Mouse (Mus musculus): ENCODE measurements around the gene Sergef. TPM values are rescaled to one million over a fixed set of nuclear protein-coding genes. Genes with fewer than 3 reads are reported as not detected.
"Not testable (repeated sequence)": the region's sequence is repeated elsewhere in the genome, so short reads cannot be mapped to it uniquely, and the experiment has no call there.

Gene Sergef
- polyA plus RNA-seq (2017; shearing (Covaris generic)), result 10 to 100 TPM; 17.1 to 20.4 (median 18.8) TPM

DNA sequence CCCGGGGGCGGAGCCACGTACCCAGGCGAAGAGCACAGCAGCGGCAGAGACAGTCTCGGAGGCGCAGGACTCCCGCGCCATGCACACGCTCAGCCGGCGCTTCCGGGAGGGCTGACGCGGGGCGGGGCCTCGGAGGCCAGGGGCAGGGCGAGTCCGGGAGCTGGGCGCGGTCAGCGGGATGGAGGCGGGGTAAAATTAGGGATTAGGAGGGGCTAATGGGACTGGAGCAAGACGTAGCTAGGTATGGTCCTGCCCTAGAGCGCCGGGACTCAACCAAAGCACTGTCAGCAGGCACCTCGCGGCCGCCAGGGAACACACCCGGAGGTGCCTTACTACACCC is at the start of gene Sergef:
Sergef (minus strand) TSS at position 116 of the 340 bp plus-strand sequence.
- ATAC-seq, result peak; percentile 94

DNA sequence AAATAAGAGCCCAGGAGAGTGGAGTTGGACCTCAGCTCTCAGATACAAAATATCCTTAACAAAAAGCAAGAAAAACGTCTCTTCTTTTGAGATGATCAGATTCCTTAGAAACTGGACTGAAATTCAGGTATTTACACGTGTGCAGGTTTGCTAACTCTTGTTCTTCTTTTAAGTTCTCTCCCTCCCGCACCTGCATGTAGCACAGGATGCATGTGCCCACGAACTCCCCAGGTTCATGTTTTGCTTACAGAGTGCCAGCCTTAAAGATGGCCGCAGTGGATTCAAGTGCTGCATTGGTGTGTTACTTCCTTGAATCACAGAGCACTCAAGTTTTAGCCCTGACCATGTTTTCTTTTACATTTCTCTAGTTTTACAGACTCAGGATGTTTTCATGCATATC is 47.2 kb upstream of the Sergef start:
- ATAC-seq, result no peak

DNA sequence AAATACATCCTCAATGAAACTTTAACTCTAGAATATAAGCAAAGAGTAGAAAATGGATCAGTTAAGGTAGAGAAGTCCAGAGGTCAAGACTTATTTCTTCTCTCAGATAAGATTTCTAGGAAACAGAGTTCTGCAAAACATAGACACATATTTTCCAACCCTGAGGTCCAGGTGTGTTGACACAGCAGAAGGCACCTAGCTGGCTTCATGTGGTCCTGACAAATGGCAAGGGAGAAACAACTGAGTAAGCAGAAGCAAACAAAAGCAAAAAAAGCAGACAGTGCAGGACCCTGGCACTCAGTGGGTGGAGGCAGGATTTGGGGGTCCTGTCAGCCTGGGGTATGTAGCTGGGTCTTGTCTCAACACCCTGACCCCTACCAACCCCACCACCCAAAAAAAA is 41.1 kb upstream of the Sergef start:
- ATAC-seq, result no peak

DNA sequence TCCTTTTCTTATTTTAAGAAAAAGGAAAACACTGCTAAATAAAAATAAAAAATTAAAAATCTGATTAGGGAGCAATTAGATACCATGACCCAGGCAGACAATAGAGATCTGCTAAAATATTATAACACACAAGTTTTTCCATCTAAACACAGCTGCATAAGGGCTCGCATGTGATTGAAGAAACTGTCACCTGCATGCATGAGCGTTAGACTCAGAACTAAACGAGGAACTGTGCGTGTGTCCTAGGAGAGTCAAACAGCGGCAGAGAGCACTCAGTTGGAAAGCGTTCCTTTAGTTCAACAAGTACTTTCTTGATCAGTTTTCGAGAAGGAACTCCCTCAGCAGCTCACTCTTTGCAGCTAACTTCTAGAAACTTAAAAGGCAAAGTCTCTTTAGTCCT is 39.4 kb upstream of the Sergef start:
- ATAC-seq, result not testable (repeated sequence)

DNA sequence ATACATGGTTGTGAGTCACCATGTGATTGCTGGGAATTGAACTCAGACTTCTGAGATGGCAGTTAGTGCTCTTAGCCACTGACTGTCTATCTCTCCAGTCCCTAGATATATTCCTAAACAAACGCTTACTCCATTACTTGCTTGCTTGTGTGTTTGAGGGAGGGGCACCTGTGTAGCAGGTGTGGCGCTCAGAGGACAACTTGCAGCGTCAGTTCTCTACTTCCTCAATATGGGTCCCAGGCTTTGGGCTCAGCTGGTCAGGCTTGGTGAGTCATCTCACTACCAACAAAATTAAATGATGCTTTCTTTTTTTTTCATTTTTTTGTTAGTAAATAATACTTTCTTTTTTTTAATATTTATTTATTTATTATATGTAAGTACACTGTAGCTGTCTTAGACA is 38.8 kb upstream of the Sergef start:
- ATAC-seq, result no peak

DNA sequence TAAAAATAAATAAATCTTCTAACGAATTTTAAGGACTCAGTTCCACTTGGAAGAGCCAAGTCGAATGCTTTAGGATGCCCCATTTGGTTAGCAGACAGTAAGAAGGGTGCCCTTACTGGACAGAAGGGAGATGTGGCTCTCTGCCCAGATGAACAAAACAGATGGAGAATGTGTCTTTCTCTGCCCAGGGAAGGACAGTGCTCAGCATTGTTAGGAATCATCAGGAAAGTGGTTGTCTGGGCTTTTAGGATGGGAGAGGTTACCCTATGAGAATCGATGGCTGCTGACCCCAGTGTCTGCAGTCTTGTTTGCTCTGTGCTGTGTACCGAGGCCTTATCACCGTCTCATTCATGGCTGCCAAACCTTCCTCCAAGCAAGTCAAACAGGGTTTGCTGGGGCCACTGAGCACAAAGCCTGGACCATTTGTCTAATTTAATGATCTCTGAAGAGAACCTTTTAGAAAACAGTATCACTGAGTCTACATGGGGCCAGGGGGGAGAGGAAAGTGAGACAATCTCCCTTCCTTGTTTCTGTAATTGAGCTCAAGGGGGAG is 37.3 kb upstream of the Sergef start:
- ATAC-seq, result no peak

DNA sequence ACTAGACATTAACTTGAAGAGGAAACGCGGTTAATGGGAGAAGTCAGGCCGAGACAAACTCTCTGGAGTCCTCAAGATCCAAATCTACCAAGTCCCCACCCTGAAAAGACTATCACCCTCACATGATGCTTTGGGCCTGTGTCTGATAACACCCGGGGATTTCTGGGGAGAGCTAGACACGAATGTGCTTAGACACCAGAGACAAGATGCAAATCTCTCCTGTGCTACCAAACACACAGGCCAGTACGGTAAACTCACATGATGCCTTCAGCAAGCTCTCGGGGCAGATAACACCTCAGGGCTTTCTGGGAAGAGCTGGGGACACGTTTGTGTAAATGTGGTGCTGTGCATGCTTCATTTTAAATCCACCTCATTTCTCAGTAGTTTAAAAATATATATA is 36.3 kb upstream of the Sergef start:
- no peak for ATAC-seq

DNA sequence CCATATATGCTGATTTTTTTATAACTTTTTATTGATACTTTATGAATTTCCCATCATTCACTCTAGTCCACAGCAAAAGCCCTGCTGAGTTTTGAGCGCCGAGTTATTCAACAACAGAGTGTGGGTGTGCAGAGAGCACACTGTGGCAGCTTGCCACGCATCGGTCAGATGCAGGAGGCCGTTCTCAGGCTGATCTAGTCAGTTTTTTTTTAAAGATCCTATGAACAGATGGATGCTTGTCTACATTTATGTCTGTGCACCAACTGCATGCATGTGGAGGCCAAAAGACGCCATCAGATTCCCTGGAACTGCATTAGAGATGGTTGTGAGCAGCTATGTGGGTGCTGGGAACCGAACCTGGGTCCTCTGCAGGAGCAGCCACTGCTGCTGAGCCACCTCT is 35.5 kb upstream of the Sergef start:
- ATAC-seq, result no peak

DNA sequence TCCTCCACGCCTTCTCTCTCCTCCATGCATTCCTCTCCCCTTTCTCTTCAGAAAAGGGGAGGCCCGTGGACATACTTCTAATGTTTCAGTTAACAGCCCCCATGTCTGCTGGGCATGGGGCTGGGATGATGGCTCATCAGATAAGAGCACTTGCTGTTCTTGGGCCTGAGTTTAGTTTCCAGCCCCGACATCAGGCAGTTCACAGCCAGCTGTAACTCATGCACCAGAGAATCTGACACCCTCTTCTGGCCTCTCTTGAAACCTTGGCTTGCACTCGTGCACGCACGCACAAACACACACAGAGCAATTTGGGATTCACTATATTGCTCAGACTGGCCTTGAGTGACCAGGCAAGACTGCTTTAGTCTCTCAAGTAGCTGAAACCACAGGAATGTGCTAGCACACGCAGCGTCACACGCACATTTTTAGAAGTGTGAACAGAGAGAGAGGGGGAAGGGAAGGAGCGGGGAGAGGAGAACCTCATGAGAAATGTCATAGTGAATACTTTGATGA is 32.6 kb upstream of the Sergef start, which contains the start of gene Tph1:
Tph1 (minus strand) TSS at position 378 of the 513 bp plus-strand sequence.
- no peak for ATAC-seq

DNA sequence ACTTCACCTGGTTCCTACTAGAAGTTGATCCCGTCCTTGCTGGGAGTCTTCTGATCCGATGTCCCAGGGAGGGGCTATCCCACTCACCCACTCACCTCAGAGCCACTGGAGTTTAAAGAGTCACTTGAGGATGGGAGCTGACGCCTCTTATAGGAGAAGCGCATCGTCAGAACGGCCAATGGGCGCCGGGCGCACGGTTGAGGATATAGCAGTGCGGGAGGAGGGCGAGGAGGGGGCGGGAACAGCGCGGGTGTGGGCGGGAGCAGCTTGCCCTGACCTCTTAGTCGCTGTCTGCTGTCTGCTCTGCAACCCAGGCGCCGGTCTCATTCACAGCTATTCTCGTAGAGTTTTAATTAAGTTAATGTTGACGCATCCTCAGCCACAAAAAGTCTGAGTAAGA is 27.6 kb upstream of the Sergef start:
- no peak for ATAC-seq

DNA sequence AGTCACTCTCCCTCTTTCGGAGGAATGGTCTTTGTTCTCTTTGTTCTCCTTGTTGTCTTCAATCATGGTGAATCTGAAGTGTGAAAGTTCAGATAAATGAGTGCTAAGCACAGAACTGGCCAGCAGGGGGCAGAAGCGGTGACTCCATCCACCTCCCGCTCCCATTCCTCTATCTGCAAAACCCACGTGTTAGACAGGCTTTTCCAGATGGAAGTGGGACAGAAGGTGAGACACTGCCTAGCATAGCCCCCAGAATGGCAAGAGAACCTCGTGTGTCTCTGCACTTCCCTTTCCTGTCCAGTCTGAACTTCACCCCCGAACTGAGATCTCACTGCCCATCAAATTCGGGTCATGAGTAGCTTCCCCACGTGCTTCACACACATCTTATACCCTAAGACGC is 25.6 kb upstream of the Sergef start:
- ATAC-seq, result no peak

DNA sequence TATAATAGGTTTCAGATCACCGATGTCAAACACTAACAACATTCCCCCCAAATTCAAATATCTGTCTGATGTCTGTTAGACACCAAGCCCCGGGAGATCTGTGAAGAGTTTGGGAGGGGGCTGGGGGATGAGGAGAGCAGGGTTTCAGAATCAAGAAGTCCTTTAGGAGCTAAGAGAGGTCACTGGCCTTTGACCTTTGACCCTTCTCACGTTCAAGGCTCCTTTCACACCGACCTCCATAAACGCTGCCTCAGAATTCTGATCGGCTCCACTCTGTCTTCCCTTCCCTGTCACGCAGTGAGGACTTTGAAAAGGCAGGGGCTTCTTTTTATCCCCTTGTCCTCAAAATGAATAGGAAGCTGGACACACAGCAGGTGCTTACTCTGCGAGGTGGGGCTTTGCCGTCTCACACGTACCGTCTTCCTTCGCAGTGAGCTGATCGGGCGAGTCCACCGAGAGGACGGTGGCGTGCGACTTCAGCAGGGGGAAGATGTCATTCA is 22.0 kb upstream of the Sergef start:
- no peak for ATAC-seq

DNA sequence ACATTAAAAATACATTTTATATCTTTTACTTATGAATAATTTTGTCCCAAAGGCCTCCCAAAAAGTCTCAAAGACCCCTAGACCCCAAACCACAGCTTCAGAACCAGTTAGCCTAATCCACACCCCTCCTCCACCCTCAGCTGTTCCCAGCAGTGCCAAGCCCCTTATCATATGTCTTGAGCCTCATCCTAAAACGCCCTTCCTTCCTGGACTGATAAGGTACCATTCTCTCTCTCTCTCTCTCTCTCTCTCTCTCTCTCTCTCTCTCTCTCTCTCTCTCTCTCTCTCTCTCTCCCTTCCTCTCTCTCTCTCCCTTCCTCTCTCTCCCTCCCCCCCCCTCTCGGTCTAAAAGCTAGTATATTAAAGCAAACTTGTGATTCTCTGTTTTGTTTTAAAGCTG is 12.7 kb upstream of the Sergef start:
- ATAC-seq, result no peak

DNA sequence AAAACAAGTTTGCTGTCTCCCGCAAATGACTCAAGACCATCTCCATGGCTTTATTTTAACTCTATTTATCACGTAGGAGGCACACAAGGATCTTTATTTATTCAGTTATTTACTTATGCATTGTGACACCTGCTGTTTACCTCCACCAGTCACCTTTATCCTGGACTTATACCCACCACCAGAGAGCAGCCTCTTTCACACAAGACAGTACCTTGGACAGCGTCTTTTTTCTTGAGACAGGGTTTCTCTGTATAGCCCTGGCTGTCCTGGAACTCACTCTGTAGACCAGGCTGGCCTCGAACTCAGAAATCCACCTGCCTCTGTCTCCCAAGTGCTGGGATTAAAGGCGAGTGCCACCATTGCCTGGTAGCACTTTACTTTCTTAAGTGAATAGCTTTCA is 10.6 kb upstream of the Sergef start:
- ATAC-seq, result not testable (repeated sequence)

DNA sequence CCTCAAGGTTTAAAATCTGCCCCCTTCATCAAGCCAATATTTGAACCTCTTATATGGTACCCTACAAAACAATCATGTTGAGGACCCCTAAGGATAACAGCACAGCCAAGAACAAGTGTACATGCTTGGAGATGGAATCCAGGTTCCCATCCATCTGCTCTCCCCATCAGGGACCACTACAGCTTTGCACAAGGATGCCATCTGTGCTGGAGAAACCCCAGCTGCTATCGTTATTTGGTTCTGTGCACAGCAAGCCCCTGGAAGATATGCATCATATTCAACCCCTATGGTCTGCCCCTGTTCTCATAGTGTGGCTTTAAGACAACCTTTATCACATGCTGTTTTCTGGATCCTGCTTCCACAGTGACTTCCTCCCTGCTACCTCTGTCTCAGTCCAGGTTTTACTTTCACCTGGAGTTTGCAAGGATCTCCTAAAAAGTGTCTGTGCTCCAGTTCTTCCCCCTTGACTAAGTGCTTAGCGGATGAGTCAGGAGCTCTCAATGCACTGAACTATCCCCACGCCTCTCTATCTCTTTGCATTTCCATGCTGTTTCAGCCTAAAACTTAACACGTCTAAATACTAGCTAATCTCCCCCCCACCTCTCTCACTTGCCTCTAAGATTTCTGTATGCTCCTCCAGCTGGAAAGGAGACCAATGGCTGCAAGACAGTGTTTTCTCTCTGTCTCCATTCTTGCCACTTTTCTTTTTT is 9.0 kb upstream of the Sergef start:
- no peak for ATAC-seq

DNA sequence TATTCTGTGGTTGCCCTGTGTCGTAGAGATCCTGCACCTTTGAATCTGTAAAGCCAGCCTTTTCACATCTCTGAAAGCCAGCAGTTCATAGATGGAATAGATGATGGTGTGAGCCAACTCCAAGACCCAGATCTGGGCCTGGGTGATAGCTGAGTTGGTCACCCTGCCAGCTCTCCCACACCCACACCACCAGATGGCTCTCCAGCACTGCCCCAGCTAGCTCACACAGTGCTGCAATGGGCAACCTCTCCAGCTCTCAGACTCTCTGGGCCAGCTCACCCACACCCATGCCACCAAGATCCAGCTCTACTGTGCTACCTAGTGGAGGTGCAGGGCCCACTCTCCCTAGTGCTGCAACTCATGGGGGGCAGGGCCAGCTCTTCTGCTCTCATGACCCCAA is 3.6 kb upstream of the Sergef start:
- no peak for ATAC-seq

DNA sequence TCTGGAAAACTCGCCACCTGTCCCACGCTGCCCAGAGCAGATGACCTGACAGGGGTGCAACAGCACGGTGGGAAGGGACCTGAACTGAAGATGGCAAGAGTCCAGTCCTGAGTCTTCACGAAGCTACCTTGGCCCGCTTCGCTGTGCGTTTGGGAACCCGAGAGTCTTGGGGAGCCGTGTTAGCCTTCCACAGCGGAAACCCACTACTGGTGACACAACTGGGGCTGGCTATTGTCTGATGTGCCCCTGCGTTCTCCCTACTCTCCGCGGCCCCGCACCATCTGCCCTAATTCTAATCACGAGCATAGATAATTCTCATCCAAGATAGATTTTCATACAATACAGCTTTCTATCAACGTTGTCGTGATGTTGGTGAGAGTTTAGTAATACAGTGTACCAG is 455 bp upstream of the Sergef start:
- ATAC-seq, result peak; percentile 21

DNA sequence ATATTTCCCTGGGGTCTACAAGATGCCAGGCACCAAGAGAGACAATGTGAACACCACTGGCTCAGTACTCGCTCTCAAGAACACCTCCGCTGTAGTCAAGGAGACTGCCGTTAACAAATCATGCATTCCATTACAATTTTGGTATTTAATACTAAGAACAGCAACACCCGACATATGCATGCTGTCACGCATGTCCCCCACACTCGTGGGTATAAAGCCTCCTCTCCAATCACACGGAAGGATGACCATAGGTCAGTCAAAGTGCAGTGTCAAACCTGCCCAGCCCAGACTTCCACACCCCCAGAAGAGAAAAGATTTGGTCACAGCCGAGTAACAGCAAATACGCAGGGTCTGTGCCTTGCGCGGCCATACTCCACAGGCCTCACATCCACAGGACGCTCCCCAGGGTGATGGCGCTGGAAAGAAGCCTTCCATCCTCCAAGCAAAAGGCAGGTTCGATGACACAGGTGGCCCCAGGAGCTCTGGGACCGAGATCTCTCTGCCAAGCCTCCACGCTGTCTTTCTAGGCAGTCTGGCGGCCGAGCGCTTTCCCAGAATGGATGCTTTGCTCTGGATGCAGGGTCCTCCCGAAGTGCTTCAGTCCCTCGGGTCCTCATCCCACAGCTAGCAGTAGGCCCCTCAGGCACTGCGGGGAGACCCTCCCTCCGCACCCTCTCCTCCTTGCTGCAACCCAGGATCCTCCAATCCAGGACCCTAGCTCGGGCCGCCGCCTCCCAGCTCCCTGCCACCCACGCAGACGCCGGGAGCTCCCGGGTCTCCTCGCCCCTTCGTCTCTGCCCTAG is 517 bp downstream of the Sergef start:
- ATAC-seq, result peak; percentile 5

DNA sequence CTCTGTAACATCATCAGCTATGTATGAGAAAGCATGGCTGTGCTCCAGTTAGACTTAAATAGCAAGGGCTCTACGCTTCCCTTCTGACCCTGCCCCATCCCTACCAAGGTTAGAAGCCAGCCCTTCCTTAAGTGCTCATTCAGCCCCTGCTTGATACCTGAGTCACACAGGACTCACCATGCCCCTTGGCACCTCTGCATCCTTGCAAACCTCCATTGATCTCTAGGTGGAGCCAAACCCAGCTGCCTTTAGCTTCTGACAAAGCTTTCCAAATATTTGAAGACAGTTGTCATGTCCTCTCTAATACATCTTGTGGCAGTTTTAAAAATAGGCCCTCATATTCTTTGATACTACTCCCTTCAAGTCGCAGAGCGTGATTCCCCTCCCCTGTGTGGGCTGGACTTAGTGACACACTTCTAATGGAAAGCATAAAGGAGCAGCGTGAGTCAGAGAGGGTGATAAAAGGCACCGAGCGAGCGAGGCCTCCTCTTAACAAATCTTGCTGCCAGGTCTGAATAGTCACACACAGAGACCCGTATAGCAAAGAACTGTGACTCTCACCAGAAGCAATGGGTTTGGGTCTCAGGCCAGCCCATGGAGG is 11.1 kb downstream of the Sergef start:
- no peak for ATAC-seq

DNA sequence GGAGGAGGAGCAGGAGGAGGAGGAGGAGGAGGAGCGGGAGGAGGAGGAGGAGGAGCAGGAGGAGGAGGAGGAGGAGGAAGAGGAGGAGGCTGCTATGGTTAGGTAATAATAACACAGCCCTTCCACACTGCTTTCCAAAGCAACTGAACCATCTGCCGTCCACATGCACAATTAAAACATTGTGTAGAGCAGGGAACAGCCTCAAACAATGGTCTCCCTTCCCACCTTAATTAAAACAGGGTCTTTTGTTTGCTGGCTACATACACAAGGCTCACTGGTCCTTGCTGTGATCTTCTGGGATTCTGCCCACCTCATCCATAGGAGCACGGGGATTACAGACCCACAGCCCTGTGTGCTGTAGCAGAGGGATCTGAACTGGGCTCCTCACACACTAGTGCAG is 15.6 kb downstream of the Sergef start:
- no peak for ATAC-seq

DNA sequence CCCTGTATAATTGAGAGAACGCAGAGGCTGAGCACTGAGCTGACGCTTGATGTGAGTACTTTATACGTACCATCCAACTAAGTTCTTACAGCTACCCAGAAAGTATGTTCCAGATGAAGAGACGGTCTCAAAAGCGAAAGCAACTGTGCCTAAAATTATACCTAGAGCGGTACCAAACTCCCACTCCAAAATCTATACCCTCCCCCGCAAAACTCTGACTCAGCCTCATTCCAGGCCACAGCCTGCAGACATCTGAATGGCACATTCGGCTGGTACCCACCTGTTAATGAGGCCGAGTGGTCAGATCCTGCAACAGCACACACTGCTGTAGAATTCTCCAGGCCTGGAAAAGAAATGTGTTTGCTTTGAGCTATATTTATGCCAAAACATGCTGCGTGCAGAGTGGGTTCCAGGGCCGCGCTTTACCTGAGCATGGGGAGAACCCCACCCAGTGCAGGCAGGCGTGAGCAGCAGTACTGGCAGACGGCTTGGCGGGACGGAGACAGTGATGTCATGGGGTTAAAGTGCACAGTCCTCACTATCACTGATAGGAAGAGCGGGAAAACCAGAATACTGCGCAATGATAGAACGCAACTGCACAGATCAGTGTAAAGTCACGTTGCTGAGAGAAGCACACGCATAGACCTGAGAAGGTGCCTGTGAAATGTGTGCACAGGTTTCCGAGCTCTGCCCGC is 21.0 kb downstream of the Sergef start:
- no peak for ATAC-seq

DNA sequence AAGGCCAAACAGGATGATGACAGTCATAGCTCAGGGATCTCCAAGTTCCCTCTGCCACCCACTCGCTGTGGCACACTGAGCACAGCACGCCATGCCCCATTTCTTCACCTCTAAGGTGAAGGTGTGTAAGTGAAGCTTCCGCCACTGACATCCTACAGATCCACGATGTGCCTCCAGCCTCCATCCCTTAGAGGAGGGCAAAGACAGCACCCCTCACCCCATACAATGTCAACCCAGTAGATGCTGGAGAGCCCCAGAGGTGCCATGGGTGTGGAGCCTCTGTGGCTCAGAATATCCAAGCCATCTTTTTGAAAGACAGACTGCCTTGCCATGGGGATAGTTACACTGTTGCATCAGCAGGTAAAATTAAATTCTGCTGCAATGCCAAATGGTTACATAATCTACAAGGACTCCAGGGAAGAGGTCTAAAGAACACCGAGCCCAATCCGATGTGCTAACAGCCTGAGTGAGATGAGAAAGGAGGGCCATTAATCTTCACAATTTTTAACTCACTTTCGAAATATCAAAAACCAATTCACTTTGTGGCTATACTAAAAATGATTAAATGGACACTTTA is 23.1 kb downstream of the Sergef start:
- no peak for ATAC-seq
